Mouse (Mus musculus) liver, embryonic 15.5 days (tissue): ENCODE data around the gene Zswim8. TPM values are rescaled to one million over a fixed set of nuclear protein-coding genes. Genes with fewer than 3 reads are reported as not detected.

Source experiments
- ATAC-seq: fragments of 200-750 bp; cut with Nextera tagmentation; 2 replicates; pipeline ENCODE4 v1.8.0; 2017; ENCODE audit warnings: moderate number of reproducible peaks, mild to moderate bottlenecking, moderate library complexity; ENCODE audit not compliant: insufficient read depth
- H3K27ac ChIP-seq: fragments of 300-500 bp; sonication (generic); replicated peaks from 2 replicates; pipeline ENCODE4 v1.5.1; 2015; ENCODE audit warnings: mild to moderate bottlenecking, inconsistent platforms
- H3K27me3 ChIP-seq: fragments of 300-500 bp; sonication (generic); 2 replicates; pipeline ENCODE4 v1.6.1; 2015; ENCODE audit warnings: mild to moderate bottlenecking, inconsistent platforms
- H3K36me3 ChIP-seq: fragments of 300-500 bp; sonication (generic); replicated peaks from 2 replicates; pipeline ENCODE4 v1.6.1; 2015; ENCODE audit warnings: moderate library complexity, mild to moderate bottlenecking, inconsistent platforms
- H3K4me1 ChIP-seq: fragments of 300-500 bp; sonication (generic); replicated peaks from 2 replicates; pipeline ENCODE4 v1.6.1; 2015; ENCODE audit warnings: inconsistent platforms
- H3K4me2 ChIP-seq: fragments of 300-500 bp; sonication (generic); 2 replicates; pipeline ENCODE4 v1.6.1; 2015; ENCODE audit warnings: moderate library complexity, mild to moderate bottlenecking, inconsistent platforms
- H3K4me3 ChIP-seq: fragments of 300-500 bp; sonication (generic); replicated peaks from 2 replicates; pipeline ENCODE4 v1.5.1; 2015; ENCODE audit warnings: mild to moderate bottlenecking, inconsistent platforms
- H3K9ac ChIP-seq: fragments of 300-500 bp; sonication (generic); 2 replicates; pipeline ENCODE4 v1.6.1; 2015; ENCODE audit warnings: moderate library complexity, mild to moderate bottlenecking, inconsistent platforms
- H3K9me3 ChIP-seq: fragments of 300-500 bp; sonication (generic); replicated peaks from 2 replicates; pipeline ENCODE4 v1.6.1; 2016; ENCODE audit warnings: inconsistent platforms
- WGBS: fragments of 180-500 bp; shearing (Covaris S2); methylation state at CpG from one replicate; pipeline ENCODE4 v1.1.7; 2015; ENCODE audit warnings: mixed read lengths; ENCODE audit not compliant: insufficient replicate concordance; 5-methylcytosine and 5-hydroxymethylcytosine counted together
- polyA plus RNA-seq: library from polyadenylated mRNA; unstranded; fragments of >200 nt; fragmentation: Nextera tagmentation; extraction: Ambion mirVana; gene quantifications from 2 replicates; pipeline ENCODE4 v1.2.1, GENCODE M21; 2015

Zswim8 gene
- polyA plus RNA-seq, result 5.0 and 5.8 TPM in 2 replicates

DNA sequence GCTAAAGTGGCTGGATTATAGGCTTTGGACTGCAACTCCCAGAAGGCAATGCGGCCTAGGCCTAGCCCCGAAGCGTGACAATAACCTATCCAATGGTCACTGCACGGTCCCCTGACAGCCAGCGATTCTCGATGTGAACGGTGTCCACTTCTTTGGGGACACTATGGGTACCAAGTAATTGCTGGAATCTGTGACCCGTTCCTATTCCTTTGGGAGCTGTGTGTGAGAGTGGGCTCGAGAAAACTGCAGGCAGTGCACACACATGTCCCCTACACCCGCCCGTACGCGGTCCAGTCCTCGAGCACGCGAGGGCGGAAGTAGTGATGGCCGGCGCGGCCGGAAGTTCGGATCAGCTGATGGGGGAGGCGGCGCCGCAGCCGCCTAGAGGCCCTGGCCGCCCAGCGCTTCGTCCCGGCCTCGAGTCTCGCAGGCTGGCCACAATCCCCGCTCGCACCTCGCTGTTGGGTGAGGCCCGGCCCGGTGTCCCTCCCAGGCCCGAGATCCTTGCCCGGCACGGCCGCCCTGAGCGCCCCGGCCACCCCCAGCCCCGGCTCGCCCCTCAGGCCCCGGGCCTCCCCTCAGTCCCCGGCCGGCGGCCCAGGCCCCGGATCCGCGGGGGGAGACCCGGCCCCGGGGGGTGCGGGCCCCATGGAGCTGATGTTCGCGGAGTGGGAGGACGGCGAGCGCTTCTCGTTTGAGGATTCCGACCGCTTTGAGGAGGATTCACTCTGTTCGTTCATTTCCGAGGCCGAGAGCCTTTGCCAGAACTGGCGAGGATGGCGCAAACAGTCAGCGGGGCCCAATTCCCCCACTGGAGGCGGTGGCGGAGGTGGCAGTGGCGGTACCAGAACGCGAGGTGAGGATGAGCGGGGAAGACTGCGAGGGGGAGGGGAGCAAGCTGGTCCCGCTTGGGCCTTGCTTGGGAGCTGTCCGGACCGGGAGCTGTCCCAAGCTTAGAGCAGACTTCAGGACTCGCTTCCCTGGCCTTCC is at the start of gene Zswim8:
Gene Zswim8, plus strand, starts transcription at position 352 of the 990 bp plus-strand sequence.
- H3K4me3 ChIP-seq, result peak within 1 kb of the TSS; percentile 93
- H3K9me3 ChIP-seq, result no peaks in the 10 kb centered on the region
- H3K9ac ChIP-seq, result peak within 1 kb of the TSS; percentile 96
- under 1% methylated on average over 80 of the region's 80 CpGs for WGBS
- peak within 1 kb of the TSS; percentile 89 for H3K27ac ChIP-seq
- H3K4me2 ChIP-seq, result peak within 1 kb of the TSS; percentile 98
- no peaks in the 10 kb centered on the region for H3K27me3 ChIP-seq
- H3K4me1 ChIP-seq, result peaks cover 54% of the 10 kb centered on the region
- peak; percentile 88 for ATAC-seq
- H3K36me3 ChIP-seq, result peaks cover 37% of the 10 kb centered on the region

DNA sequence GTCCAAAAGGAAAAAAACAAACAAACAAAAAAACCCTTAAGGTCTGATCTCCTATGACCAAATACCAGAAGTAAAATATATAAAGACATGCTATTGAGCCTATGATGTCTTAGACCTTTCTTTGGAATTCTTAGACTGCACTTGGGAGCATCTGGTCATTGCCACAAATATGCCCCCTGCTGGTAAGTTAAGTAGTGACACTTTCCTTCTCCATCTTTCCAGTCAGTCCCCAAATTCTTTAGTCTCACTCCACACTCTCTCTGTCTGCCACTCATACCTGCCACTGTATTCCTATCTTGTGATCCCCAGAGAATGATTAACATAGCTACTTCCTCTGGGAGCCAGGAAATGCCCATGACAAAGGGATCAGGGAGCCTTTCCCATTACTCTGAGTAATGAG is 49.0 kb upstream of the Zswim8 start:
- no peaks in the 10 kb centered on the region for H3K36me3 ChIP-seq
- H3K4me2 ChIP-seq, result no peak overlapping the region
- no peaks in the 10 kb centered on the region for H3K9me3 ChIP-seq
- no peak overlapping the region for H3K9ac ChIP-seq
- no peak for ATAC-seq
- H3K4me3 ChIP-seq, result no peak overlapping the region
- H3K27me3 ChIP-seq, result peaks cover 24% of the 10 kb centered on the region
- H3K4me1 ChIP-seq, result peaks cover 20% of the 10 kb centered on the region
- no peak overlapping the region for H3K27ac ChIP-seq

DNA sequence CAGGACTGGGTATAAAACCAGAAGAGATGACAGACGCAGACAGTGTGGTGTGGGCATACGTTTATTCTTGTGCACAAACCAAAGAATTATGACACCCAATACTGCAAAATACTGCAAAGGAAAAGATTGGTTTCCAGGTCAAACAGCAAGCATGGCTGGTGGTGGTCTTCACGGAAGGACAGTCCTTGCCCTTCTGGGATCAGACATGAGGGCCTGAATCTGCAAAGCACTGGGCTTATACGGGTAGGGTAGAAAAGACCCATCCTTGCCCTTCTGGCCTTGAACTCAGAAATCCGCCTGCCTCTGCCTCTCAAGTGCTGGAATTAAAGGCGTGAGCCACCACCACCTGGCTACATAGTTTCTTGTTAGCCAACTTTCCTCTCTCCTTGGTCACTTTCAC is 48.5 kb upstream of the Zswim8 start:
- H3K4me3 ChIP-seq, result no peak overlapping the region
- H3K9ac ChIP-seq, result no peak overlapping the region
- peaks cover 29% of the 10 kb centered on the region for H3K27me3 ChIP-seq
- no peaks in the 10 kb centered on the region for H3K9me3 ChIP-seq
- no peak for ATAC-seq
- WGBS, result 59% methylated on average over 6 of the region's 6 CpGs
- no peak overlapping the region for H3K27ac ChIP-seq
- no peaks in the 10 kb centered on the region for H3K36me3 ChIP-seq
- H3K4me1 ChIP-seq, result peaks cover 20% of the 10 kb centered on the region
- no peak overlapping the region for H3K4me2 ChIP-seq

DNA sequence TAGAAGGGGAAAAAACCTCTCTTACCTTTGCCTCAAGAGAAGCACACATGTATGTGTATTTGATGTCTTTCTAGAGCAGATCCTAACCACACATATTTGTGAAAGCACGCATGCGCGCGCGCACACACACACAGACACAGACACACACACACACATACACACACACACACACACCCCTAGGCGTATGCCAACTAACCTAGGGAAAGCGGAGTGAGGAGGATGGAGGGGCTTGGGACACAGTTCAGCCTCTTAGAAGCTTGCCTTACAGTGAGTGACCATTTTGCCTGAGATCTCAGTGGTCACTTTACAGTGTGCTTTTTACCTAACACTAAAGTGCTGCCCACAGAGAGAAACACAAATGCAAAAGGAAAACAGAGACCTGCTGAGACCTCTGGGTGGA is 47.7 kb upstream of the Zswim8 start:
- WGBS, result 81% methylated on average over 7 of the region's 7 CpGs
- Histone ChIP-seq H3K9me3 (no peaks in the 10 kb centered on the region), H3K27ac (no peak overlapping the region), H3K4me2 (no peak overlapping the region), H3K9ac (no peak overlapping the region), H3K36me3 (no peaks in the 10 kb centered on the region), H3K4me1 (peaks cover 20% of the 10 kb centered on the region), H3K27me3 (peaks cover 37% of the 10 kb centered on the region), H3K4me3 (no peak overlapping the region)
- ATAC-seq, result no peak

DNA sequence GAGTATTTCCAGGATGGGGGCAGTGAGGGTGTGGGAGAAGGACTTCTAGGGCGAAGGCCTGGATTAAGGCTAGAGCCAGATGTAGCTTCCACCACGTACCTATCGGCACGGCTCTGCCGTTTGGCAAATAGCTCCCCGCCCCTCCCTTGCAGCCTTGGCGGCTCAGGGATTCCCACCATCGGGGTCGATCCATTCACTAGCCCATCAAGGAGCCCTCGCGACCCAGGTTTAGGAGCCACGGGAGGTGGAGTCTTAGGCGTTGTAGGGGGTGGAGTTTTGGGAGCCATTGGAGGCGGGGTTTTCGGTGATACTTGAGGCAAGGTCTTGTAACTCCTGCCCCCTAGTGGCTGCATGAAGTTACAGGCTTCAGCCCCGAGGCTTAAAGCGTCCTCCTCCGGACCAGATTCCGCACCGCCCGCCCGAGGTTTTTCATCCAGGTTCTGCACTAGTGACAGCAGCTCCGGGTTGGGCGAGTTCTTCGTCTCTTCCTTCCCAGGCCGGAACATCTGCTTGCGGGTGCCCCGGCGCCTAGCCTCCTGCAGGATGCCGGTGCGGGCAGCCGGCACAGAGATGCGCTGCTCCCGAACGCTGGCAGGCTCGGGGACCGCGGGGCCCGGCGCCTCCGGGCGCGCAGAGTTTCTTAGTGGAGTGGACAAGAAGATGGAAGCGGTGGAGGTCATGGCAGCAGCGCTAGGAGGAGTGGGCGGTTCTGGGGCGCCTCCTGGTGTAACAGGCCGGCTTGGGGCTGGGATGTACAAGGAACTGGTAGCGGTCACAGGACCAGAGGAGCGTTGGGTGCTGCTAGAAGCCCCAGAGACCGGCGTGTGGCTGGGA is 46.3 kb upstream of the Zswim8 start:
- Histone ChIP-seq H3K4me2 (peak overlapping the region; percentile 91), H3K4me3 (peak overlapping the region; percentile 62), H3K9me3 (no peaks in the 10 kb centered on the region), H3K9ac (peak overlapping the region; percentile 50), H3K27ac (0 out of 2 replicates have a peak overlapping the region, but pooled peaks have one; percentile 11), H3K36me3 (no peaks in the 10 kb centered on the region), H3K27me3 (peaks cover 47% of the 10 kb centered on the region), H3K4me1 (peaks cover 20% of the 10 kb centered on the region)
- 2% methylated on average over 52 of the region's 52 CpGs for WGBS
- peak; percentile 78 for ATAC-seq

DNA sequence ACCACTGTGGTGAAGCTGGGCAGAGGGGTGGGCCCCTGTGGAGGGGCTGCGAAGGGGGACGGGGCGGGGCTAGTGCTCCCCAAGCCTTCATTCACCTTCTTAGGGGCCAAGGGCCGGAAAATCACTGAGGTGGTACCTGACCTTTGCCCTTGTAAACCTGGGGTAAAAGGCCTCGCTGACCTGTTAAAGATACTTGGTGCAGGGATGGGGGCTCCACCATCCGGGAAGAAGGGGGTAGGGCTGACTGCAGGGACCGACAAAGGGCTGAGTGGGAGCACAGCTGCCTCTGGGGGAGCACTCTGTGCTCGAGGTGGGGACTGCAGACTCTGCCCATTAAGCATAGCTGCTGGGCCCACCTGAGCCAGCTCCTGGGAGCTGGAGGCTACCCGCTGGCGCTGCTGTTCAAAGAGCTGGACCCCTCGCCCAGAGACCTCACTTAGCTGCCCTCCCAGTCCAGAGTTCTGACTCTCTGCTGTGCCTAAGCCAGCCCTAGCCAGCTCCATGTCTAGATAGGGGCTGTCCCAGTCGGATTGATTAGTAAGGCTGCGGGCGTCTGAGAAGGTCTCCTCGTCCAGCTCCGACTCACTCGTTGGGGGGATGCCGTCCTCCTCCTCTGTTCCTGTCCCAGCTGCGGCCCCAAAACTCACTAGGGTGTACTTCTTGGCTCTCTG is 45.6 kb upstream of the Zswim8 start:
- Histone ChIP-seq H3K36me3 (no peaks in the 10 kb centered on the region), H3K27me3 (peaks cover 55% of the 10 kb centered on the region), H3K4me3 (peak overlapping the region; percentile 62), H3K27ac (0 out of 2 replicates have a peak overlapping the region, but pooled peaks have one; percentile 11), H3K9me3 (no peaks in the 10 kb centered on the region), H3K4me1 (peaks cover 20% of the 10 kb centered on the region), H3K4me2 (peak overlapping the region; percentile 91), H3K9ac (peak overlapping the region; percentile 50)
- 22% methylated on average over 19 of the region's 19 CpGs for WGBS
- ATAC-seq, result no peak

DNA sequence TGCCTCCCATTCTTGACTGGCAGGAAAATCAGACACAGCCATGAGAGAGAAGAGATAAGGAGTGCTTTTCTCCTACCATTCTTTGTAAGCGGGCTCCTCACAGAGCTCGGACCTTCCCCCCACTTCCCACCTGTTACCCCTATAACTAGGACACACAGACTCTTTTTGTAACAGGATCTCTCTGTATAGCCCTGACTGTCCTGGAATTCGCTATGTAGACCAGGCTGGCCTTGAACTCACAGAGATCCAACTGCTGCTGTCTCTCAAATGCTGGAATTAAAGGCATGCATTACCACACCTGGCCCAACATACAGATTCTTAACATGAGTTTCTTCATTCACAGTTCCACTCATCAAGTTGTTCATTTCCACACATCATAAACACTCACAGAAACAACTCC is 44.6 kb upstream of the Zswim8 start:
- Histone ChIP-seq H3K9ac (no peak overlapping the region), H3K27ac (no peak overlapping the region), H3K4me2 (no peak overlapping the region), H3K9me3 (no peaks in the 10 kb centered on the region), H3K4me1 (peaks cover 20% of the 10 kb centered on the region), H3K4me3 (no peak overlapping the region), H3K27me3 (peaks cover 61% of the 10 kb centered on the region), H3K36me3 (no peaks in the 10 kb centered on the region)
- ATAC-seq, result no peak
- WGBS, result 53% methylated on average over 3 of the region's 3 CpGs

DNA sequence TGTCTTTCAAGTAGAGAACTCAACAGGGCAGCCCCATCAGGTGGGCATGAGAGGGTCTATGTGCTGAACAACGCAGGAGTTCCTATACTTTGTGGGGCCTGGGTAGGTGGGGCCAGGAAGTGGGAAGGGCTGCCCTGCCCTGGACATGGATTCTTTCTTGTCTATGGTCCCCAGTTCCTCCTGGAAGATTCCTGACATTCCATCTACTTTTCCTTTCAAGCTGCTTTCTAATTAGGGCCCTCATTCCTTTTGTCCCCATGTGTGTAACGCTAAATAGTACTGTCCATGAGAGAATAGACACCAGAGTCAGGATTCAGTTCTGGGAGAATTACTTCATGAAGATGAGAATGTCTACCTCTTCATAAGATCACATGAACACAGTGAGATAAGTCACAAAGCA is 43.8 kb upstream of the Zswim8 start:
- Histone ChIP-seq H3K4me2 (no peak overlapping the region), H3K36me3 (no peaks in the 10 kb centered on the region), H3K9ac (no peak overlapping the region), H3K9me3 (no peaks in the 10 kb centered on the region), H3K4me3 (no peak overlapping the region), H3K27me3 (peaks cover 70% of the 10 kb centered on the region), H3K4me1 (peaks cover 20% of the 10 kb centered on the region), H3K27ac (no peak overlapping the region)
- ATAC-seq, result no peak
- WGBS, result 42% methylated on average over 2 of the region's 2 CpGs

DNA sequence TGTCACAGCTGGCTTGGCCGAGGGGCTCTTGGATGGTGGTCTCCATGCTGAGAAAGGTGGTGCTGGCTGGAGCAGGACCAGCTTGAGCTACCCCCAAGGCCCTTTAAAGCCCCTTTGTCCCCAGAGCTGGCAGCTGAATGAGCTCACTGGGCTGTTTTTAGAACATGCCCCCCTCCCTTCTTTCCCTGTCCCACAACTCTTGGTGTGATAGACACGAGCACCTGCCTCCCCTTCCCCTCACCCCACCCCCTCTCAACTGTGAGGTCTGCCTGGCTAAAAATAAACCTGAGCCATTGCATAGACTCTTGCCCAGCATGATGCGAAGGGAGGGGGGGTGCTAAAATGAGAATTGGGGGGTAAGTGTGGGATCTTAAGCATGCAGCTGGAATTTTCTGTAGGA is 42.9 kb upstream of the Zswim8 start:
- no peak overlapping the region for H3K4me2 ChIP-seq
- no peak overlapping the region for H3K27ac ChIP-seq
- H3K36me3 ChIP-seq, result no peaks in the 10 kb centered on the region
- no peak overlapping the region for H3K4me3 ChIP-seq
- no peak for ATAC-seq
- no peaks in the 10 kb centered on the region for H3K9me3 ChIP-seq
- peaks cover 20% of the 10 kb centered on the region for H3K4me1 ChIP-seq
- 24% methylated on average over 3 of the region's 3 CpGs for WGBS
- H3K9ac ChIP-seq, result no peak overlapping the region
- H3K27me3 ChIP-seq, result peaks cover 78% of the 10 kb centered on the region

DNA sequence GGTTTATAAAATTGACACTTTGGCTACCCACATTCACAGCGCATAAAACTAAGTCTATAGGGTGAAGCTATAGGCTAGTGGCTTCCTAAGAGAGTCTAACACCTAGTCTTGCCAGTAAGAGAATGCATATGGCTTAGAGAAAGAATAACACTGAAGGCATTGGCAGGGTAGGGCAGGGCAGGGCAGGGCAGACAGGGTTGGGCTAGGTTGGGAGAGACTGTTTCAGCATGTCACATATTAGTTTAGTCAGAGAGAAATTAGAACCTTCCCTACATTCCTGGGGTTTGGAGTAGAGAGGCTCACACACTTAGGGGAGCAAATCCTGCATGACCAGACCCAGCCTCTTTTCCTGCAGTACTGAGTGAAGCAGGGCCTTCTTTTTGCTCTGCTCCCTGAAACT is 39.9 kb upstream of the Zswim8 start:
- Histone ChIP-seq H3K4me3 (no peak overlapping the region), H3K36me3 (no peaks in the 10 kb centered on the region), H3K9me3 (no peaks in the 10 kb centered on the region), H3K4me2 (no peak overlapping the region), H3K27ac (no peak overlapping the region), H3K9ac (no peak overlapping the region), H3K4me1 (no peaks in the 10 kb centered on the region; the same call in 1 of the 2 replicates), H3K27me3 (peaks cover 76% of the 10 kb centered on the region)
- no peak for ATAC-seq
- WGBS, result 51% methylated on average over 1 of the region's 1 CpGs
